Mouse (Mus musculus): ENCODE data around the gene Gm47955. TPM values are rescaled to one million over a fixed set of nuclear protein-coding genes. Genes with fewer than 3 reads are reported as not detected.
"Not testable (repeated sequence)": the region's sequence is repeated elsewhere in the genome, so short reads cannot be mapped to it uniquely, and the experiment has no call there.

Gm47955 gene
- polyA plus RNA-seq, 1 experiment from 2014 or later: not detected

DNA sequence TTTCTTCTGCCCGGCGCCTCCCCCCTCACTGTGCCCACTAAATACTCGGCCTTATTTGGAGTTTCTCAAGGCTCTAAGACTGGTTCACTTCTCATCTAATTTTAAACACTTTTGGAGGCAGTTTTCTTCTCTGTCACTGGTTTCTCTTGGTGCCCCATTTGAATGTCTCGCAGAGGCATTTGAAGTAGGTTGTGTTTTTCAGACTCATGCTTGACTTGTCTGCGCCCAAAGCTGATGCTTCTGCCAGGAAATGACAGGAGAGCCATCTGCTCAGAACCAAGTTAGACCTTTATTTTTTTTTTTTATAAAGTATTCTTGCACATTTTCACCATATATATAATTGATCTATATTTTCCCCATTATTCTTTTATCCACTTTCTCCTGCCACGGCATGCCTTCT is 26.7 kb downstream of the Gm47955 start:
- 92% methylated on average over 6 of the region's 6 CpGs for WGBS
- ATAC-seq (ENCODE audit: low FRiP score): no peak

DNA sequence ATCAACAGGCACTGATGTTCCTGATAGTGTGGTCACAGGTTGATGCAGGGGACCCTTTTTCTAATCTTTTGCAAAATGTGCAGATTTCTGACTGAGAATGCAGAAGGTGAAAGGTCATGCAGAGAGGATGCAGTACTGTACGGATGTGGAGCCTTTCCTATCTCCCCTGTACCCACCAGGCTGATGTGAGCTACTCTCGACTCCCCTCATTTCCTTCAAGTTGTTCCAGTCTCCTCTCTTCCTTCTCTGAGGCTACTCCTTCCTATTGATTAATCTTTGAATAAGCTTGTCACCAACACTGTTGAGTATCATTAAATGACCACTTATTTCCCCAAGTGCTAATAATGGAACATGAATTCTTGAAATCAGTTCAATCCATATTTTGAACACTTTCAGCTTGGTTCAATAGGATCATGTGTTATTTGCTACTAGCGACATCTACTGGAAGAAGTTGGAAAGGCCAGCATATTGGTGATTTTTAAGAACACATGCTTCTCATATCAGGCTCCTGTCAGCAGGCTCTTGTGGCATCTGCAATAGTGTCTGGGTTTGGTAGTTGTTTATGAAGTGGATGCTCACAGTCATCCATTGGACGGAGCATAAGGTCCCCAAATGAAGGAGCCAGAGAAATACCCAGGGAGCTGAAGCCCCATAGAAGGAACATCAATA is 27.6 kb downstream of the Gm47955 start:
- Histone ChIP-seq H3K4me1 (ENCODE audit: control insufficient read depth, insufficient read depth, low read length) (no peaks in the 10 kb centered on the region), H3K27me3 (ENCODE audit: control insufficient read depth, insufficient read depth, low read length) (no peaks in the 10 kb centered on the region), H3K9me3 (ENCODE audit: control insufficient read depth, low read length) (peaks cover 5% of the 10 kb centered on the region), H3K36me3 (ENCODE audit: control insufficient read depth, insufficient read depth, low read length) (no peaks in the 10 kb centered on the region), H3K27ac (ENCODE audit: low read depth, low read length) (no peak overlapping the region), H3K4me2 (no peak overlapping the region), H3K9ac (ENCODE audit: low read length) (no peak overlapping the region), H3K4me3 (ENCODE audit: low read depth, low read length) (no peak overlapping the region)
- ATAC-seq (ENCODE audit: low FRiP score): peak; percentile 59; the same call in 1 of the 2 replicates
- WGBS: 38% methylated on average over 4 of the region's 4 CpGs
- peak; percentile 93 for DNase-seq (ENCODE audit: low spot score, missing footprints)

More for the DNA sequence above, 26.7 kb downstream of the Gm47955 start:
- no peak overlapping the region for H3K4me2 ChIP-seq
- H3K9me3 ChIP-seq (ENCODE audit: control insufficient read depth, low read length): peaks cover 5% of the 10 kb centered on the region
- H3K4me1 ChIP-seq (ENCODE audit: control insufficient read depth, insufficient read depth, low read length): no peaks in the 10 kb centered on the region
- no peaks in the 10 kb centered on the region for H3K27me3 ChIP-seq (ENCODE audit: control insufficient read depth, insufficient read depth, low read length)
- no peak overlapping the region for H3K4me3 ChIP-seq (ENCODE audit: low read depth, low read length)
- H3K9ac ChIP-seq (ENCODE audit: low read length): no peak overlapping the region
- H3K27ac ChIP-seq (ENCODE audit: low read depth, low read length): no peak overlapping the region
- no peaks in the 10 kb centered on the region for H3K36me3 ChIP-seq (ENCODE audit: control insufficient read depth, insufficient read depth, low read length)
- DNase-seq (ENCODE audit: low spot score, missing footprints): no peak

DNA sequence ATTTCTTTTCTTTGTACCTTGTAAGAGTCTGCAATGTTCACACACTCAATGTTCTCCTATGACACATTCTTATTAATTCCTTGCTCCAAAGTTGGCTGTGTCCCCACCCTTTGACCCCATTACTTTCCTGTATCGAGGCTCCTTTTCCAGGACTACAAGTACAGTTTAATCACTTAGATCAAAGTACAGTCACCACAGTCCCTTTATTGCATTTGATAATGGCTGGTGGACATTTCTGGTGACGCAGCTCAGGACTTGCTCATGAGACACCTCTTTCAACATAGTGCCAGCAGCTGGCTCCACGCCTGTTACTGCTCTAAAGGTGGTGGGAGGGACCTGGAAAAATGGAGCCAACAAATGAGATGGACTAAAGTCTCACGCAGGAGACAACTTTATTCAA is 31.0 kb downstream of the Gm47955 start:
- no peaks in the 10 kb centered on the region for H3K36me3 ChIP-seq (ENCODE audit: control insufficient read depth, insufficient read depth, low read length)
- 80% methylated on average over 4 of the region's 4 CpGs for WGBS
- H3K4me1 ChIP-seq (ENCODE audit: control insufficient read depth, insufficient read depth, low read length): no peaks in the 10 kb centered on the region
- no peaks in the 10 kb centered on the region for H3K9me3 ChIP-seq (ENCODE audit: control insufficient read depth, low read length)
- no peak overlapping the region for H3K9ac ChIP-seq (ENCODE audit: low read length)
- DNase-seq (ENCODE audit: low spot score, missing footprints) (no peak), ATAC-seq (ENCODE audit: low FRiP score) (no peak)
- no peak overlapping the region for H3K4me3 ChIP-seq (ENCODE audit: low read depth, low read length)
- no peak overlapping the region for H3K4me2 ChIP-seq
- H3K27ac ChIP-seq (ENCODE audit: low read depth, low read length): no peak overlapping the region
- H3K27me3 ChIP-seq (ENCODE audit: control insufficient read depth, insufficient read depth, low read length): no peaks in the 10 kb centered on the region

DNA sequence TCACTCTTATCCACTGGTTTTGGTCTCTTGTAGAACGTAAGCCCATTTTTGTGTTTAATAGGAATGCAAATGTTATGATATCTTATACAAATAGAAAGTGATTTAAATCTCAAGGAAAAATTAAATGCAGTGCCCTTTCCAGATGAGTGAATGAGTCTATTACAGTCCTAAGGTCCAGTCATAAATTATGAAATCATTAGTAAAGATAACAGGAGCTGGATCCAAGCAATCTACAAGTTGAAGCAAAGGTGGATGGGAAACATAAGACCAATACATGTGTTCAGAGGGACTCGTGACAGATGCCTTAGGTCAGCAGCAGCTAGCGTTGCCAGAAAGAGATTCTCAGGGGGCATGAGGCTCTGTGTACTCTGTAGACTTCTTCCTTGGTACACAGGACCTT is 31.5 kb downstream of the Gm47955 start:
- H3K9me3 ChIP-seq (ENCODE audit: control insufficient read depth, low read length): no peaks in the 10 kb centered on the region
- no peak overlapping the region for H3K4me3 ChIP-seq (ENCODE audit: low read depth, low read length)
- H3K4me1 ChIP-seq (ENCODE audit: control insufficient read depth, insufficient read depth, low read length): no peaks in the 10 kb centered on the region
- H3K27me3 ChIP-seq (ENCODE audit: control insufficient read depth, insufficient read depth, low read length): no peaks in the 10 kb centered on the region
- H3K9ac ChIP-seq (ENCODE audit: low read length): no peak overlapping the region
- H3K4me2 ChIP-seq: no peak overlapping the region
- DNase-seq (ENCODE audit: low spot score, missing footprints) (no peak), ATAC-seq (ENCODE audit: low FRiP score) (no peak)
- H3K27ac ChIP-seq (ENCODE audit: low read depth, low read length): no peak overlapping the region
- H3K36me3 ChIP-seq (ENCODE audit: control insufficient read depth, insufficient read depth, low read length): no peaks in the 10 kb centered on the region
- 92% methylated on average over 3 of the region's 3 CpGs for WGBS

DNA sequence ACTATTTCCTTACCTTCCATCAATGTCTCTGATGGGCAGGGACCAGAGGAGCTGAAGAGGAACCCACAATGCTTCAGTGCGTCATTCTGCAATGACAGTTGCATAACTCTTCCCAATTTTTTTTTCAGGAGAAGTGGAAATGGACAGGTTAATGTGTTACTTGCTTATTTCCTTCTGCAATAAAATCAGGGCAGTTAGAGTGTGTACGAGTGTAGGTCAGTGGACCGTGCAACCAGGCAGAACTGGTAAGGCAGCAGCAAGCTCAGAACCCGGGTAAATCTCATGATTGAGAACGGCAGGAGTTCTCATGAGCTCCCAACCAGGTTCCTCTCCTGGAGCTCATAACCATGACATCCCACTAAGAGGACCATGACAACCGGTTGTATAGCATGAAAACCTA is 32.0 kb downstream of the Gm47955 start:
- 86% methylated on average over 6 of the region's 6 CpGs for WGBS
- H3K4me3 ChIP-seq (ENCODE audit: low read depth, low read length): no peak overlapping the region
- H3K27me3 ChIP-seq (ENCODE audit: control insufficient read depth, insufficient read depth, low read length): no peaks in the 10 kb centered on the region
- H3K36me3 ChIP-seq (ENCODE audit: control insufficient read depth, insufficient read depth, low read length): no peaks in the 10 kb centered on the region
- ATAC-seq (ENCODE audit: low FRiP score) (no peak), DNase-seq (ENCODE audit: low spot score, missing footprints) (no peak)
- H3K4me1 ChIP-seq (ENCODE audit: control insufficient read depth, insufficient read depth, low read length): no peaks in the 10 kb centered on the region
- H3K27ac ChIP-seq (ENCODE audit: low read depth, low read length): no peak overlapping the region
- no peak overlapping the region for H3K9ac ChIP-seq (ENCODE audit: low read length)
- no peak overlapping the region for H3K4me2 ChIP-seq
- no peaks in the 10 kb centered on the region for H3K9me3 ChIP-seq (ENCODE audit: control insufficient read depth, low read length)

DNA sequence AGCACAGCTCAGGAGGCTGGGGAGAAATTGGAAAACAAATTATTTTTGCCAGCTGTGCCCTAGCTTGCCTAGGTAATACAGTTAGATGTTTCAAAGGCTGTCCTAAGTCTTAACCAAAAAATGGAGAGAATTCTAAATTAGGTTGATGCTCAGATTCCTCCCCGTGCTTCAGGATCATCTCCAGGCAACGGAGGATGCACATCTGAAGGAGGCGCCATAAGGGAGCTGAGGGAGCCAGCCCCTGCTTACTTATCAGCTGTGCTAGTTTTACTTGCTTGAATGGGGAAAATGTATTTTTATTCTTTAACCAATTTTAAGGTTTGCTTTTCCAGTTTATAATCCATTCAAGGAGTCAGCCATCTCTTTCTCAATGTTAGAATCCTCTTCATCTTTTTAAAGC is 33.9 kb downstream of the Gm47955 start:
- no peaks in the 10 kb centered on the region for H3K9me3 ChIP-seq (ENCODE audit: control insufficient read depth, low read length)
- no peaks in the 10 kb centered on the region for H3K27me3 ChIP-seq (ENCODE audit: control insufficient read depth, insufficient read depth, low read length)
- H3K4me3 ChIP-seq (ENCODE audit: low read depth, low read length): no peak overlapping the region
- no peak for ATAC-seq (ENCODE audit: low FRiP score)
- H3K4me1 ChIP-seq (ENCODE audit: control insufficient read depth, insufficient read depth, low read length): no peaks in the 10 kb centered on the region
- H3K9ac ChIP-seq (ENCODE audit: low read length): no peak overlapping the region
- 82% methylated on average over 3 of the region's 3 CpGs for WGBS
- H3K27ac ChIP-seq (ENCODE audit: low read depth, low read length): no peak overlapping the region
- no peak for DNase-seq (ENCODE audit: low spot score, missing footprints)
- H3K36me3 ChIP-seq (ENCODE audit: control insufficient read depth, insufficient read depth, low read length): no peaks in the 10 kb centered on the region
- no peak overlapping the region for H3K4me2 ChIP-seq

DNA sequence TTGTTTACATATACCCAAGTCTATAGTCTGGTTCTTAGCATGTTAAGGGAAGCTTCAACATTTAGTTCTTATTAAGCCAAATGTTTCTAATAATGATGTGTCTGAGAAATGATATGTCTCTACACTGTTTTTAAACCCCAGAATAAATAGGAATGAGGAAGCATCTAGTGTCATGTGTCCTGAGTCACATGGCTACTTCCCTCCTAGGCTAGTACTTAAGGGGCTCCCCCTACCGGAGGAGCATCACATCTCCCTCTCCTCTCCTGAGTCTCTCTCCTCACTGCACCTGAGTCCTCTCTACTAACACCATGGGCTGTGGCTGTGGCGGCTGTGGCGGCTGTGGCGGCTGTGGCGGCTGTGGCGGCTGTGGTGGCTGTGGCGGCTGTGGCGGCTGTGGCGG is 40.2 kb downstream of the Gm47955 start, which contains the start of gene Gm47959:
Gene Gm47959 (plus strand): TSS at position 243 of the 400 bp plus-strand sequence.
- WGBS: 81% methylated on average over 5 of the region's 9 CpGs
- DNase-seq (ENCODE audit: low spot score, missing footprints): not testable (repeated sequence)

DNA sequence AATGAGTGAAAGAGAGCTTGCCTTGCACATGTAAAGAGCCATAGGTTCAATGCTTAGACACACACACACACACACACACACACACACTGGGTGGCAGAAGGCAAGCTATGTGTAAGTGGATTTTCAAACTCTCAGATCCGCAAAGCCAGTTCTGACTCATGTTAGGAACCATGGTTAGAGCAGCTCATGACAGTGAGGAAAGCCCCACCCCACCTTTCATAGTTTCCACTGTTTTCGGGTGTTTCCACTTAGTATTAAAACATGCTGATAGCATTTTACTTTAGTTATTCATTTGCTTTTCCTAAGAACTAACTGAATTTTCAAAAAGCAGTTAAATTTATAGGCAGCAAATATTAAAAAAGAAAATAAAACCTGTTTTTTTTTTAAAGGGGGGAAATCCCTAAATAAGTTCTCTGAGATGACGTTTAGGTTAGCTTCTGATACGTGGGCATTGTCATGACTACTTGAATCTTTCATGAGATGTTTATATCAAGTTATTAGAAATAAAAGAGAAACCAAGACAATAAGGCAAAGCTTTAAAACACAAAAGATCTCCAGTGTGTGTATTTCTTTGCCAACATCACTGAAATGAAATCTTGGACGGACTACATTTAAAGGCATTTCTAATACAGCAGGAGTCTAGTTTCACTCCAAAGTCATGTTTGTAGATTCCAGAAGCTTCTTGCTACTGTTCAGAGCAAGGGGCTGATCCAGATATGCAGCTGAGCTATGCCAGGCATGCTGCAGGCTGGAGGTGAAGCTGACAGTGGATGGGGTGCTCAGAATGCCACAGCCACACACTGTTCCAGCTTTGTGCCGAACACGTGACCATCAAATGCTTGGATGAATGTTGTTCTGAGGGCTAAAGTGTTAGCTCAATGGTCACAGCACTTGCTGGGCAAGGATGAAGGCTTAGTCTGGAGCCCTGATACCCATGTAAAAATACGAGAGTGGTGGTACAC is 46.4 kb downstream of the Gm47955 start:
- no peak overlapping the region for H3K27ac ChIP-seq (ENCODE audit: low read depth, low read length)
- DNase-seq (ENCODE audit: low spot score, missing footprints) (no peak), ATAC-seq (ENCODE audit: low FRiP score) (no peak)
- no peaks in the 10 kb centered on the region for H3K27me3 ChIP-seq (ENCODE audit: control insufficient read depth, insufficient read depth, low read length)
- no peak overlapping the region for H3K4me3 ChIP-seq (ENCODE audit: low read depth, low read length)
- H3K9ac ChIP-seq (ENCODE audit: low read length): no peak overlapping the region
- no peaks in the 10 kb centered on the region for H3K36me3 ChIP-seq (ENCODE audit: control insufficient read depth, insufficient read depth, low read length)
- WGBS: 86% methylated on average over 8 of the region's 8 CpGs
- no peaks in the 10 kb centered on the region for H3K4me1 ChIP-seq (ENCODE audit: control insufficient read depth, insufficient read depth, low read length)
- H3K9me3 ChIP-seq (ENCODE audit: control insufficient read depth, low read length): no peaks in the 10 kb centered on the region
- H3K4me2 ChIP-seq: no peak overlapping the region

More for the DNA sequence above, 40.2 kb downstream of the Gm47955 start, which contains the start of gene Gm47959:
- H3K9me3 ChIP-seq (ENCODE audit: control insufficient read depth, low read length); H3K27ac ChIP-seq (ENCODE audit: low read depth, low read length); H3K9ac ChIP-seq (ENCODE audit: low read length); H3K27me3 ChIP-seq (ENCODE audit: control insufficient read depth, insufficient read depth, low read length); H3K36me3 ChIP-seq (ENCODE audit: control insufficient read depth, insufficient read depth, low read length); H3K4me1 ChIP-seq (ENCODE audit: control insufficient read depth, insufficient read depth, low read length); H3K4me3 ChIP-seq (ENCODE audit: low read depth, low read length); ATAC-seq (ENCODE audit: low FRiP score); H3K4me2 ChIP-seq: not testable (repeated sequence)

DNA sequence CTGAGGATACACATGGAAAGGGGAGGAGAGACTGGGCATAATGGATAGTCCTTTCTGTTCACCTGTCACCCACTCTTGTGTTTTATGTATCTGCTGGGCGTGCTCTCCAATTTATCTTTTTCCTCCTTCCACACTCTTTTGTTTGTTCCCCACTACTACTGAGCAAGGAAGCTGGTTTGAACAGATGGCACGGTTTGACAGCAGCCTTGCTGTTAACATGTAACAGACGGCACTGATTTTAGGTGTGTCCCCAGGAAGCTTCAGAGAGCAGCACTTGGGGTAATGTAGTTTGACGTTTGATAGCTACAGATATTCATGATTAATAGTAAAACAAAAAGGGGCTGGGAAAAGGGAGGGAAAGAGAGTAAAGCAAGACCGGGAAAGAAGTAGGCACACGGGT is 47.4 kb downstream of the Gm47955 start:
- no peak overlapping the region for H3K4me2 ChIP-seq
- H3K4me1 ChIP-seq (ENCODE audit: control insufficient read depth, insufficient read depth, low read length): no peaks in the 10 kb centered on the region
- H3K9ac ChIP-seq (ENCODE audit: low read length): no peak overlapping the region
- no peak overlapping the region for H3K27ac ChIP-seq (ENCODE audit: low read depth, low read length)
- no peak overlapping the region for H3K4me3 ChIP-seq (ENCODE audit: low read depth, low read length)
- 89% methylated on average over 6 of the region's 6 CpGs for WGBS
- no peak for ATAC-seq (ENCODE audit: low FRiP score)
- no peak for DNase-seq (ENCODE audit: low spot score, missing footprints)
- no peaks in the 10 kb centered on the region for H3K9me3 ChIP-seq (ENCODE audit: control insufficient read depth, low read length)
- no peaks in the 10 kb centered on the region for H3K27me3 ChIP-seq (ENCODE audit: control insufficient read depth, insufficient read depth, low read length)
- H3K36me3 ChIP-seq (ENCODE audit: control insufficient read depth, insufficient read depth, low read length): no peaks in the 10 kb centered on the region
